Mouse (Mus musculus) monocyte, adult 59 days (primary cell): ENCODE results near the gene Klrb1. TPM values are rescaled to one million over a fixed set of nuclear protein-coding genes. Genes with fewer than 3 reads are reported as not detected.

Experiments used
- total RNA-seq, 2 experiments: library from RNA; stranded (reverse); gene quantifications; one replicate each; pipeline ENCODE4 v1.2.4; 2023

Klrb1 gene
- total RNA-seq, result not detected

GRCm38 (mm10) chr6:128722959-128723358 is at the start of gene Klrb1:
Gene Klrb1 (minus strand): TSS chr6:128723059.

GRCm38 (mm10) chr6:128662206-128662605 is 60.7 kb downstream of the Klrb1 start, which contains the start of gene Clec2h:
Gene Clec2h (plus strand): TSS chr6:128662385.

Other genes starting within 250 kb of the Klrb1 start
- gene Pzp, start 196.3 kb downstream of the Klrb1 start, total RNA-seq, result not detected
- not detected for gene A2ml1, start 141.5 kb downstream of the Klrb1 start, total RNA-seq
- gene Klrb1a, start 99.5 kb downstream of the Klrb1 start, total RNA-seq, result not detected
- 1 to 10 TPM in 1 of 2 experiments, not detected in 1; 1.0 TPM for gene Clec2h, start 60.7 kb downstream of the Klrb1 start, total RNA-seq
- under 1 TPM; 0.27 to 0.60 TPM for gene Klrb1c, start 66.2 kb upstream of the Klrb1 start, total RNA-seq
- not detected for gene Gm44511, start 103.3 kb upstream of the Klrb1 start, total RNA-seq
- under 1 TPM in 1 of 2 experiments, not detected in 1; 0.50 TPM for gene Klrb1b, start 103.3 kb upstream of the Klrb1 start, total RNA-seq
- 10 to 100 TPM; 32.5 to 32.6 TPM for gene Clec2i, start 164.5 kb upstream of the Klrb1 start, total RNA-seq
- 100 to 1,000 TPM in 1 of 2 experiments, 10 to 100 TPM in 1; 97.2 to 102 TPM for gene BC035044, start 168.1 kb upstream of the Klrb1 start, total RNA-seq
- 1 to 10 TPM; 7.1 to 7.8 TPM for gene Clec2g, start 211.3 kb upstream of the Klrb1 start, total RNA-seq